Mouse (Mus musculus) heart, postnatal 4 days (tissue): ENCODE results near the gene Pcsk7. TPM values are rescaled to one million over a fixed set of nuclear protein-coding genes. Genes with fewer than 3 reads are reported as not detected.

Source experiments
- DNase-seq: peaks from one replicate; pipeline ENCODE4 v3.0.0; 2021
- total RNA-seq, 2 experiments: library from RNA; stranded (reverse); gene quantifications; 2 replicates each; pipeline ENCODE4 v1.2.3; 2021

Pcsk7 gene
- total RNA-seq, 2 experiments from 2014 or later, result 20.6 to 25.2 TPM

GRCm38 (mm10) chr9:45939794-45940193 is 33.5 kb downstream of the Pcsk7 start:
- no peak for DNase-seq

GRCm38 (mm10) chr9:45941329-45941888 is 35.1 kb downstream of the Pcsk7 start:
- DNase-seq, result peak; percentile 25

- DNase-seq, result no peak
Observed at GRCm38 (mm10) chr9:45942464-45942863, 36.2 kb downstream of the Pcsk7 start.

GRCm38 (mm10) chr9:45942916-45943315 is 36.6 kb downstream of the Pcsk7 start:
- no peak for DNase-seq

GRCm38 (mm10) chr9:45943628-45944505 is 37.6 kb downstream of the Pcsk7 start:
- DNase-seq, result no peak

GRCm38 (mm10) chr9:45944506-45945400 is 38.5 kb downstream of the Pcsk7 start:
- DNase-seq, result no peak

GRCm38 (mm10) chr9:45945721-45946120 is 39.4 kb downstream of the Pcsk7 start:
- no peak for DNase-seq

GRCm38 (mm10) chr9:45946182-45946871 is 40.0 kb downstream of the Pcsk7 start:
- no peak for DNase-seq

GRCm38 (mm10) chr9:45946872-45947183 is 40.5 kb downstream of the Pcsk7 start:
- DNase-seq, result no peak

GRCm38 (mm10) chr9:45952057-45952456 is 45.8 kb downstream of the Pcsk7 start:
- DNase-seq, result no peak

GRCm38 (mm10) chr9:45952890-45953289 is 46.6 kb downstream of the Pcsk7 start:
- DNase-seq, result peak; percentile 5

GRCm38 (mm10) chr9:45953511-45954293 is 47.4 kb downstream of the Pcsk7 start:
- peak; percentile 5 for DNase-seq

GRCm38 (mm10) chr9:45954294-45955106 is 48.2 kb downstream of the Pcsk7 start:
- peak; percentile 59 for DNase-seq

GRCm38 (mm10) chr9:45955107-45955963 is 49.0 kb downstream of the Pcsk7 start, which contains the start of gene Sidt2:
Gene Sidt2, minus strand, starts transcription at chr9:45955258.
- DNase-seq, result peak; percentile 89

GRCm38 (mm10) chr9:45958023-45958670 is 51.9 kb downstream of the Pcsk7 start:
- peak; percentile 47 for DNase-seq

GRCm38 (mm10) chr9:45958851-45959250 is 52.6 kb downstream of the Pcsk7 start:
- DNase-seq, result no peak

GRCm38 (mm10) chr9:45959661-45960060 is 53.4 kb downstream of the Pcsk7 start:
- no peak for DNase-seq

GRCm38 (mm10) chr9:45961855-45962254 is 55.6 kb downstream of the Pcsk7 start:
- DNase-seq, result no peak

- DNase-seq, result no peak
Observed at GRCm38 (mm10) chr9:45963577-45963976, 57.3 kb downstream of the Pcsk7 start.
